Mouse (Mus musculus): ENCODE results near the gene Kat7. TPM values are rescaled to one million over a fixed set of nuclear protein-coding genes. Genes with fewer than 3 reads are reported as not detected.

Gene Kat7
- total RNA-seq, 2 experiments from 2014 or later = 26.9 to 28.5 TPM

- no peak for DNase-seq (ENCODE audit: low spot score)
- intact Hi-C loops (cut with DNase I) = no loop called here
These were observed 24.5 kb upstream of the Kat7 start for GRCm38 (mm10) chr11:95334448-95335060.

- DNase-seq (ENCODE audit: low spot score) = no peak
- intact Hi-C loops (cut with DNase I) = no loop called here
These were observed 23.8 kb upstream of the Kat7 start for GRCm38 (mm10) chr11:95333805-95334204.

GRCm38 (mm10) chr11:95333209-95333608 is 23.2 kb upstream of the Kat7 start:
- intact Hi-C loops (cut with DNase I) = no loop called here

GRCm38 (mm10) chr11:95330662-95331061 is 20.6 kb upstream of the Kat7 start:
- no peak for DNase-seq (ENCODE audit: low spot score)
- intact Hi-C loops (cut with DNase I) = no loop called here

More at GRCm38 (mm10) chr11:95333209-95333608, 23.2 kb upstream of the Kat7 start:
- no peak for DNase-seq (ENCODE audit: low spot score)

GRCm38 (mm10) chr11:95328629-95329028 is 18.6 kb upstream of the Kat7 start:
- intact Hi-C loops (cut with DNase I) = no loop called here
- DNase-seq (ENCODE audit: low spot score) = no peak

GRCm38 (mm10) chr11:95326243-95326642 is 16.2 kb upstream of the Kat7 start:
- DNase-seq (ENCODE audit: low spot score) = no peak
- intact Hi-C loops (cut with DNase I) = no loop called here

GRCm38 (mm10) chr11:95325832-95326231 is 15.8 kb upstream of the Kat7 start:
- intact Hi-C loops (cut with DNase I) = no loop called here
- no peak for DNase-seq (ENCODE audit: low spot score)

- intact Hi-C loops (cut with DNase I) = no loop called here
- DNase-seq (ENCODE audit: low spot score) = no peak
These were observed 14.1 kb upstream of the Kat7 start for GRCm38 (mm10) chr11:95324181-95324580.

GRCm38 (mm10) chr11:95320010-95320409 is 10.0 kb upstream of the Kat7 start:
- intact Hi-C loops (cut with DNase I) = no loop called here
- DNase-seq (ENCODE audit: low spot score) = no peak

- DNase-seq (ENCODE audit: low spot score) = no peak
- intact Hi-C loops (cut with DNase I) = loop anchor here (2.0 kb wide), 1 partner anchor 201 kb away; no protein-coding TSS in a partner anchor
These were observed 9.5 kb upstream of the Kat7 start for GRCm38 (mm10) chr11:95319506-95319905.

GRCm38 (mm10) chr11:95318116-95318515 is 8.1 kb upstream of the Kat7 start:
- no peak for DNase-seq (ENCODE audit: low spot score)
- intact Hi-C loops (cut with DNase I) = loop anchor here (2.0 kb wide), 1 partner anchor 203 kb away; no protein-coding TSS in a partner anchor

- no peak for DNase-seq (ENCODE audit: low spot score)
- intact Hi-C loops (cut with DNase I) = no loop called here
These were observed 5.3 kb upstream of the Kat7 start for GRCm38 (mm10) chr11:95315215-95315955.

GRCm38 (mm10) chr11:95311425-95311807 is 1.4 kb upstream of the Kat7 start:
- intact Hi-C loops (cut with DNase I) = no loop called here
- DNase-seq (ENCODE audit: low spot score) = no peak

GRCm38 (mm10) chr11:95310648-95311424 is 790 bp upstream of the Kat7 start:
- DNase-seq (ENCODE audit: low spot score) = no peak
- intact Hi-C loops (cut with DNase I) = loop anchor here (1.0 kb wide), 1 partner anchor 73 kb away; the partner anchor contains the start of gene Slc35b1

GRCm38 (mm10) chr11:95309510-95310006 is 488 bp downstream of the Kat7 start:
- intact Hi-C loops (cut with DNase I) = loop anchor here (1.0 kb wide), 1 partner anchor 75 kb away; the partner anchor contains the start of gene Slc35b1
- peak; percentile 98 for DNase-seq (ENCODE audit: low spot score)

- DNase-seq (ENCODE audit: low spot score) = no peak
- intact Hi-C loops (cut with DNase I) = no loop called here
These were observed 2.5 kb downstream of the Kat7 start for GRCm38 (mm10) chr11:95307526-95307925.

GRCm38 (mm10) chr11:95305600-95305999 is 4.4 kb downstream of the Kat7 start:
- intact Hi-C loops (cut with DNase I) = no loop called here
- DNase-seq (ENCODE audit: low spot score) = no peak

- intact Hi-C loops (cut with DNase I) = no loop called here
- no peak for DNase-seq (ENCODE audit: low spot score)
These were observed 8.3 kb downstream of the Kat7 start for GRCm38 (mm10) chr11:95301772-95302171.

- no peak for DNase-seq (ENCODE audit: low spot score)
- intact Hi-C loops (cut with DNase I) = no loop called here
These were observed 10.2 kb downstream of the Kat7 start for GRCm38 (mm10) chr11:95299886-95300285.

- intact Hi-C loops (cut with DNase I) = no loop called here
- DNase-seq (ENCODE audit: low spot score) = no peak
These were observed 11.9 kb downstream of the Kat7 start for GRCm38 (mm10) chr11:95298146-95298545.
